Mouse (Mus musculus): ENCODE measurements around the gene Dock8. TPM values are rescaled to one million over a fixed set of nuclear protein-coding genes. Genes with fewer than 3 reads are reported as not detected.
A peak's percentile ranks its signal among the peaks of the same experiment; 100 is the strongest.
"Not testable (repeated sequence)": the region's sequence is repeated elsewhere in the genome, so short reads cannot be mapped to it uniquely, and the experiment has no call there.

Gene Dock8
- total and polyA plus RNA-seq, 3 experiments, result 9.8 to 37.5 (median 22.4) TPM

GRCm38 (mm10) chr19:25022766-25023165 lies 23.4 kb downstream of the Dock8 start:
- Histone ChIP-seq H3K36me3 (replicated peaks in 1 of 2; ENCODE audit: control insufficient read depth in 1 of 2, insufficient read depth in 1 of 2, low read length in 1 of 2) (peaks cover 0 to 2% of the 10 kb centered on the region in 2 experiments), H3K79me2 (replicated peaks; ENCODE audit: control insufficient read depth, extremely low read depth, insufficient read depth, poor library complexity, severe bottlenecking) (no peaks in the 10 kb centered on the region), H3K9me3 (replicated peaks; ENCODE audit: low read length) (no peaks in the 10 kb centered on the region), H3K4me2 (ENCODE audit: insufficient read depth, low read depth, poor library complexity, severe bottlenecking) (no peak overlapping the region), H3K4me1 (ENCODE audit: control insufficient read depth in 1 of 2, insufficient read depth in 2 of 2) (peaks cover 3 to 11% of the 10 kb centered on the region in 2 experiments; a peak in 3 of 4 replicates), H3K27me3 (replicated peaks) (no peaks in the 10 kb centered on the region), H3K27ac (ENCODE audit: insufficient read depth, low read depth) (no peak overlapping the region), H3K9ac (ENCODE audit: insufficient read depth, low read depth) (no peak overlapping the region), H3K4me3 (replicated peaks in 1 of 3; ENCODE audit: low read depth in 2 of 3, low read length in 2 of 3, poor library complexity in 1 of 3) (no peak overlapping the region)
- no peak for DNase-seq (ENCODE audit: extremely low read depth)
- TF ChIP-seq KAT2A (IDR thresholded peaks at IDR 0.05; ENCODE audit: insufficient replicate concordance, low read length) (no peak), PAX5 (IDR thresholded peaks at IDR 0.05; ENCODE audit: low read length) (no peak), BHLHE40 (IDR thresholded peaks at IDR 0.05; ENCODE audit: low read depth, low read length) (no peak), RAD21 (IDR thresholded peaks at IDR 0.05; ENCODE audit: low read depth, low read length) (peak; percentile 5; the same call in 1 of the 2 replicates), MEF2A (IDR thresholded peaks at IDR 0.05; ENCODE audit: borderline replicate concordance, low read depth, low read length) (no peak), SIN3A (IDR thresholded peaks at IDR 0.05; ENCODE audit: low read length) (no peak)
- in situ Hi-C loops (cut with MboI; ENCODE audit: low pct_ligation_motif_present, low pct_unique_long_range_greater_than_20kb, low sequenced_read_pairs) (no loop called here), dilution Hi-C loops (cut with MboI; ENCODE audit: extremely low pct_ligation_motif_present, extremely low pct_unique_long_range_greater_than_20kb, low sequenced_read_pairs) (no loop called here)

- DNase-seq (ENCODE audit: extremely low read depth), result peak; percentile 36
- H3K79me2 ChIP-seq (replicated peaks; ENCODE audit: control insufficient read depth, extremely low read depth, insufficient read depth, poor library complexity, severe bottlenecking), result no peaks in the 10 kb centered on the region
Observed at GRCm38 (mm10) chr19:25031765-25032164, 32.4 kb downstream of the Dock8 start.

GRCm38 (mm10) chr19:25033008-25033407 lies 33.7 kb downstream of the Dock8 start:
- H3K4me2 ChIP-seq (ENCODE audit: insufficient read depth, low read depth, poor library complexity, severe bottlenecking); H3K9me3 ChIP-seq (replicated peaks; ENCODE audit: low read length); H3K4me3 ChIP-seq (replicated peaks in 1 of 3; ENCODE audit: low read depth in 2 of 3, low read length in 2 of 3, poor library complexity in 1 of 3); dilution Hi-C loops (cut with MboI; ENCODE audit: extremely low pct_ligation_motif_present, extremely low pct_unique_long_range_greater_than_20kb, low sequenced_read_pairs); in situ Hi-C loops (cut with MboI; ENCODE audit: low pct_ligation_motif_present, low pct_unique_long_range_greater_than_20kb, low sequenced_read_pairs); H3K36me3 ChIP-seq (replicated peaks in 1 of 2; ENCODE audit: control insufficient read depth in 1 of 2, insufficient read depth in 1 of 2, low read length in 1 of 2); H3K27ac ChIP-seq (ENCODE audit: insufficient read depth, low read depth); H3K79me2 ChIP-seq (replicated peaks; ENCODE audit: control insufficient read depth, extremely low read depth, insufficient read depth, poor library complexity, severe bottlenecking); DNase-seq (ENCODE audit: extremely low read depth); H3K27me3 ChIP-seq (replicated peaks); H3K9ac ChIP-seq (ENCODE audit: insufficient read depth, low read depth): not testable (repeated sequence)
- H3K4me1 ChIP-seq (ENCODE audit: control insufficient read depth in 1 of 2, insufficient read depth in 2 of 2), result peaks cover 18 to 27% of the 10 kb centered on the region in 2 experiments

More at GRCm38 (mm10) chr19:25031765-25032164, 32.4 kb downstream of the Dock8 start:
- H3K9me3 ChIP-seq (replicated peaks; ENCODE audit: low read length), result no peaks in the 10 kb centered on the region
- no peak for TF ChIP-seq MYC (IDR thresholded peaks at IDR 0.05; ENCODE audit: low read depth, low read length)
- peak; percentile 51 for TF ChIP-seq USF1 (IDR thresholded peaks at IDR 0.05; ENCODE audit: low read depth, low read length)
- peak; percentile 63; the same call in 1 of the 2 replicates for TF ChIP-seq BHLHE40 (IDR thresholded peaks at IDR 0.05; ENCODE audit: low read depth, low read length)
- TF ChIP-seq ZKSCAN1 (IDR thresholded peaks at IDR 0.05; ENCODE audit: borderline replicate concordance, low read depth, low read length), result no peak
- peak; percentile 65 for TF ChIP-seq MAX (IDR thresholded peaks at IDR 0.05; ENCODE audit: low read length)
- TF ChIP-seq TBP (conservative IDR thresholded peaks at IDR 0.05; ENCODE audit: low read depth, low read length), result no peak
- TF ChIP-seq USF2 (conservative IDR thresholded peaks at IDR 0.05; ENCODE audit: low read depth, low read length), result peak; percentile 46; the same call in 1 of the 2 replicates
- TF ChIP-seq MAZ (IDR thresholded peaks at IDR 0.05; ENCODE audit: low read depth, low read length), result no peak
- no peaks in the 10 kb centered on the region for H3K36me3 ChIP-seq (replicated peaks in 1 of 2; ENCODE audit: control insufficient read depth in 1 of 2, insufficient read depth in 1 of 2, low read length in 1 of 2)
- H3K4me3 ChIP-seq (replicated peaks in 1 of 3; ENCODE audit: low read depth in 2 of 3, low read length in 2 of 3, poor library complexity in 1 of 3), result no peak overlapping the region
- peak overlapping the region; percentile 37; the same call in 1 of the 2 replicates for H3K4me2 ChIP-seq (ENCODE audit: insufficient read depth, low read depth, poor library complexity, severe bottlenecking)
- H3K27me3 ChIP-seq (replicated peaks), result no peaks in the 10 kb centered on the region
- no peak overlapping the region for H3K9ac ChIP-seq (ENCODE audit: insufficient read depth, low read depth)
- peaks cover 18 to 28% of the 10 kb centered on the region in 2 experiments for H3K4me1 ChIP-seq (ENCODE audit: control insufficient read depth in 1 of 2, insufficient read depth in 2 of 2)
- H3K27ac ChIP-seq (ENCODE audit: insufficient read depth, low read depth), result no peak overlapping the region; the same call in 1 of the 2 replicates
- dilution Hi-C loops (cut with MboI; ENCODE audit: extremely low pct_ligation_motif_present, extremely low pct_unique_long_range_greater_than_20kb, low sequenced_read_pairs), result no loop called here
- in situ Hi-C loops (cut with MboI; ENCODE audit: low pct_ligation_motif_present, low pct_unique_long_range_greater_than_20kb, low sequenced_read_pairs), result no loop called here
